Mouse (Mus musculus): ENCODE data around the gene Ppp2r5a.

- TF ChIP-seq CTCF (conservative IDR thresholded peaks at IDR 0.05; ENCODE audit: insufficient read depth, insufficient read length, low read depth, low read length) (peak; percentile 43), POLR2A (IDR thresholded peaks at IDR 0.05; ENCODE audit: low read depth, low read length) (no peak)
Observed at GRCm38 (mm10) chr1:191307766-191308455, 95.2 kb downstream of the Ppp2r5a start.

Data from kidney, adult 2 months (tissue).